Mouse (Mus musculus) heart, postnatal 0 days (tissue): ENCODE data around the gene Ralbp1.

Experiments
- CTCF ChIP-seq: IDR thresholded peaks from 2 replicates; pipeline ENCODE4 v1.5.1; 2016; ENCODE audit warnings: antibody characterized with exemption, control low read depth, low read depth
- EP300 ChIP-seq: IDR thresholded peaks from 2 replicates; pipeline ENCODE4 v1.6.1; 2016; ENCODE audit warnings: antibody characterized with exemption, low read depth

DNA sequence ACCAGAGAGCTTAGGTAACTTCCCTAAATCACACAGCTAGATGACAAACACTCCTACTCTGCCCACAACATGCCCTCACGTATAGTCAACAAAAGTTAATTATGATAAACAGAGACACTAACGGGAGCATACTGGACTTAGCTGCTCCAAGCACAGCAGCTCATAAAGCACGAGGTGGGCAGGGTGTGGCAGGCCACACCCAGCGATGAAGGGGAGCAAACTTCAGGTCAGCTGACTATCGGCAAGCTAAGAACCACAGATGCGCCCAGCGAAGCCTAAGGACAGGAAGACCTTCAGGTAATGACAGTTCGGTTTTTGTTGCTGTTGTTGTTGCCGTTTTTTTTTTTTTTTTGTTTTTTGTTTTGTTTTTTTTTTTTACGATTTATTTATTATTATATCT is 15.9 kb downstream of the Ralbp1 start:
- no peak for TF ChIP-seq CTCF
- TF ChIP-seq EP300, result no peak
